Mouse (Mus musculus) common myeloid progenitor, adult 5-6 weeks (primary cell): ENCODE measurements around the gene Arpp19. TPM values are rescaled to one million over a fixed set of nuclear protein-coding genes. Genes with fewer than 3 reads are reported as not detected.

ENCODE experiments used
- ATAC-seq: replicated peaks from 2 replicates; pipeline ENCODE4 v1.8.0; 2016; ENCODE audit warnings: low read depth, mild to moderate bottlenecking, moderate TSS enrichment, inconsistent platforms; ENCODE audit not compliant: poor library complexity, severe bottlenecking
- total RNA-seq: library from RNA; stranded (forward); fragments of 200-1000, 187-1606 nt; gene quantifications from 2 replicates; pipeline ENCODE4 v1.2.3, GENCODE M21; 2017

Arpp19 gene
- total RNA-seq, 1 experiment from 2014 or later, result 121 TPM

- no peak for ATAC-seq
Measured at GRCm38 (mm10) chr9:75034691-75035090, 2.7 kb upstream of the Arpp19 start.

- no peak for ATAC-seq
Measured at GRCm38 (mm10) chr9:75035944-75036343, 1.5 kb upstream of the Arpp19 start.

- peak; percentile 6; the same call in 1 of the 2 replicates for ATAC-seq
Measured at GRCm38 (mm10) chr9:75038357-75038688, 909 bp downstream of the Arpp19 start.

GRCm38 (mm10) chr9:75040566-75040965 lies 3.2 kb downstream of the Arpp19 start:
- no peak for ATAC-seq

GRCm38 (mm10) chr9:75041840-75042525 lies 4.6 kb downstream of the Arpp19 start:
- no peak for ATAC-seq

- ATAC-seq, result no peak
Measured at GRCm38 (mm10) chr9:75043191-75043590, 5.8 kb downstream of the Arpp19 start.

- ATAC-seq, result no peak
Measured at GRCm38 (mm10) chr9:75047079-75047478, 9.7 kb downstream of the Arpp19 start.

- peak; percentile 59 for ATAC-seq
Measured at GRCm38 (mm10) chr9:75049100-75049499, 11.7 kb downstream of the Arpp19 start.

- peak; percentile 85 for ATAC-seq
Measured at GRCm38 (mm10) chr9:75050003-75050402, 12.6 kb downstream of the Arpp19 start.

- ATAC-seq, result no peak
Measured at GRCm38 (mm10) chr9:75051841-75052240, 14.4 kb downstream of the Arpp19 start.

- no peak for ATAC-seq
Measured at GRCm38 (mm10) chr9:75055046-75055445, 17.6 kb downstream of the Arpp19 start.

- ATAC-seq, result no peak
Measured at GRCm38 (mm10) chr9:75064678-75065331, 27.4 kb downstream of the Arpp19 start.

GRCm38 (mm10) chr9:75070457-75071028 lies 33.1 kb downstream of the Arpp19 start, which contains the start of gene Myo5a:
TSS of gene Myo5a (plus strand) at chr9:75071015.
- no peak for ATAC-seq

GRCm38 (mm10) chr9:75071029-75071705 lies 33.8 kb downstream of the Arpp19 start:
- peak; percentile 74 for ATAC-seq

- peak; percentile 71 for ATAC-seq
Measured at GRCm38 (mm10) chr9:75071706-75072192, 34.3 kb downstream of the Arpp19 start.

GRCm38 (mm10) chr9:75072361-75072760 lies 34.9 kb downstream of the Arpp19 start:
- no peak for ATAC-seq

- no peak for ATAC-seq
Measured at GRCm38 (mm10) chr9:75077191-75077590, 39.8 kb downstream of the Arpp19 start.

GRCm38 (mm10) chr9:75085242-75085824 lies 47.9 kb downstream of the Arpp19 start:
- ATAC-seq, result no peak

GRCm38 (mm10) chr9:75087823-75088222 lies 50.4 kb downstream of the Arpp19 start:
- ATAC-seq, result no peak

- 0 out of 2 replicates have a peak, but pooled peaks have one; percentile 22 for ATAC-seq
Measured at GRCm38 (mm10) chr9:75089285-75089684, 51.9 kb downstream of the Arpp19 start.
